Mouse (Mus musculus): ENCODE results near the gene Tusc2.
A peak's percentile ranks its signal among the peaks of the same experiment; 100 is the strongest.
"Not testable (repeated sequence)": the region's sequence is repeated elsewhere in the genome, so short reads cannot be mapped to it uniquely, and the experiment has no call there.

The Tusc2 gene

DNA sequence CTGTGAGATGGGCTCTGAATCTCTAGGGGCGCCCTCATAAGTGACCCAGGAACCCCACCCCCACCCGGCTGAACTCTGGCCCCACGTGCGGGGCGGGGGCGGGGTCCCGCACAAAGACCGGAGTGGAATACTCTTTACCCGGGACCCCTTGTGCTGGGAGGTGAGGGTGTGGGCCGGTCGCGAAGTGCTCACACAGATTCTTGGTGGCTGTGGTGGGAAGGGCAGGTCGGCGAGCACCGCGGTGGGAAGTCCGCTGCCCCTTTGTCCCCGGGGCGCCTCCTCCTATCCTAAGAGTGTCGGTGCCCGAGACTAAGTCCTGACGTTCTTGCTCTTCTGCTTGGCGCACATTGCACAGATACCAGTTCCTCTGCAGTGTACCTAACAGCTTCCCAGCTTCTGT lies 6.2 kb downstream of the Tusc2 start:
- no peak for DNase-seq

DNA sequence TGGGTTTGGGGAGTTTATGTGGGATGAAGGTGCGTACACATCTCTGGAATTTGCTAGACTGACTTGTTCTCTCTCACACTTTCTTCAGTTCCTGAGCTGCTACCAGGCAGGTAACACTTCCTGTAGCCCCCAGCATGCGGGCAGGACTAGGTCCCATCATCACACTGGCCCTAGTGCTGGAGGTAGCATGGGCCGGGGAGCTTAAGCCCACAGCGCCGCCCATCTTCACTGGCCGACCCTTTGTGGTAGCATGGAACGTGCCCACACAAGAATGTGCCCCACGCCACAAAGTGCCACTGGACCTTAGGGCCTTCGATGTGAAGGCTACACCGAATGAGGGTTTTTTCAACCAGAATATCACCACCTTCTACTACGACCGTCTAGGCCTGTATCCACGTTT lies 7.0 kb downstream of the Tusc2 start:
- no peak for DNase-seq

DNA sequence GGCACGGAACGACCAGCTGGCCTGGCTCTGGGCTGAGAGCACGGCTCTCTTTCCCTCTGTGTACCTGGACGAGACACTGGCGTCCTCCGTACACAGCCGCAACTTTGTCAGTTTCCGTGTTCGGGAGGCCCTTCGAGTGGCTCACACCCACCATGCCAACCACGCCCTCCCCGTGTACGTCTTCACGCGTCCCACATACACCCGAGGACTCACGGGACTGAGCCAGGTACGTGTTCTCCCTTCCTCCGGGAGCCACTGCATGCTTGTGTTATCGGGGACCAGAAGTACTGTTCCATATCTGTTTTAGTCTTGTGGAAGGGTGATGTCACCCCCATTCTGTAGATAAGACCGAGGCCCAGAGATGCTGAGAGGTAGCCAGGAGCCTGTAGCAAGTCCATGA lies 7.8 kb downstream of the Tusc2 start:
- no peak for DNase-seq

DNA sequence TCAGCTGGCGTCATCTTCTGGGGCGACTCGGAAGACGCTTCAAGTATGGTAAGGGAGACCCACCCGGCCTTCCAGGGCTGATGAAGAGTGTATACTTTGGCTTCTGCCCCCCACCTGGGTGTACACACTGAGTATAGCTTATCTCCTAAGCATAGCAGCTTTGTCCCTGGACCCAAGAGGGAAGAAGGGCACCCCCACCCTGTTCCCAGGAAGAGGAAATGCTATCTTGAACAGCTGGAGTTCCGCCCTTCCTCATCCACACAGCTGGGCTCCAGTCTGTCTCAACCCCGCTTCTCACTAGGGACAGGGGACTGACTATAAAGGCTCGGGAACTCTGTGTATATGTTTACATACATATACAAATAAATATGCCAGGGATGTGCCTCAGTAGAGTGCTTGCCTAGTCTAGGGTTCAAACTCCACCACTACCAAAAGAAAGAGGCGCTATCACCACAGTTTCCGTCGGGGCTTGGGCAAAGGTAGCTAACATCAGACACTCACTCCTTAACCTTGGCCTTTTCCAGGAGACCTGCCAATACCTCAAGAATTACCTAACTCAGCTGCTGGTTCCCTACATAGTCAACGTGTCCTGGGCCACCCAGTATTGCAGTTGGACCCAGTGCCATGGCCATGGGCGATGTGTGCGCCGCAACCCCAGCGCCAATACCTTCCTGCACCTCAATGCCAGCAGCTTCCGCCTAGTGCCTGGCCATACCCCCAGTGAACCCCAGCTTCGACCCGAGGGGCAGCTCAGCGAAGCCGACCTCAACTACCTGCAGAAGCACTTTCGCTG lies 8.7 kb downstream of the Tusc2 start:
- DNase-seq = peak; percentile 5

DNA sequence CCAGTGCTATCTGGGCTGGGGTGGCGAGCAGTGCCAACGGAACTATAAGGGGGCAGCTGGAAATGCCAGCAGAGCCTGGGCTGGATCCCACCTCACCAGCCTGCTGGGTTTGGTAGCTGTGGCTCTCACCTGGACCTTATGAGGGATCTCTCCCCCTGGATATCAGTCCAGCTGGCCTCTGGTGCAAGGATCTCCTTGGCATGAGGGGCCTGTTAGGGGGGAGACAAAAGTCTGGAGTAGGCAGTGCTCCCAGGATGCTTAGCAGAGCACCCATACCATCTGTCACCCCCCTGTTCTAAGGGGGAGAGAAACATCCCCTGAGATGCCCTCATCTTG lies 9.2 kb downstream of the Tusc2 start:
- DNase-seq = no peak

DNA sequence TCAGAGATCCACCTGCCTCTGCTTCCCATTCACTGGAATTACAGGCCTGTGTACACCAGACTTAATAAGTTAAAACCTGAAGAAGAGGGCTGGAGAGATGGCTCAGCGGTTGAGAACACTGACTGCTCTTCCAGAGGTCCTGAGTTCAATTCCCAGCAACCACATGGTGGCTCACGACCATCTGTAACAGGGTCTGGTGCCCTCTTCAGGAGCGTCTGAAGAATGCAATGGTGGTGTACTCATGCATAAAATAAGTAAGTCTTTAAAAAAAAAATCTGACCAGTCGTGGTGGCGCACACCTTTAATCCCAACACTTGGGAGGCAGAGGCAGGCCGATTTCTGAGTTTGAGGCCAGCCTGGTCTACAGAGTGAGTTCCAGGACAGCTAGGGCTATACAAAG lies 10.7 kb downstream of the Tusc2 start:
- not testable (repeated sequence) for DNase-seq

DNA sequence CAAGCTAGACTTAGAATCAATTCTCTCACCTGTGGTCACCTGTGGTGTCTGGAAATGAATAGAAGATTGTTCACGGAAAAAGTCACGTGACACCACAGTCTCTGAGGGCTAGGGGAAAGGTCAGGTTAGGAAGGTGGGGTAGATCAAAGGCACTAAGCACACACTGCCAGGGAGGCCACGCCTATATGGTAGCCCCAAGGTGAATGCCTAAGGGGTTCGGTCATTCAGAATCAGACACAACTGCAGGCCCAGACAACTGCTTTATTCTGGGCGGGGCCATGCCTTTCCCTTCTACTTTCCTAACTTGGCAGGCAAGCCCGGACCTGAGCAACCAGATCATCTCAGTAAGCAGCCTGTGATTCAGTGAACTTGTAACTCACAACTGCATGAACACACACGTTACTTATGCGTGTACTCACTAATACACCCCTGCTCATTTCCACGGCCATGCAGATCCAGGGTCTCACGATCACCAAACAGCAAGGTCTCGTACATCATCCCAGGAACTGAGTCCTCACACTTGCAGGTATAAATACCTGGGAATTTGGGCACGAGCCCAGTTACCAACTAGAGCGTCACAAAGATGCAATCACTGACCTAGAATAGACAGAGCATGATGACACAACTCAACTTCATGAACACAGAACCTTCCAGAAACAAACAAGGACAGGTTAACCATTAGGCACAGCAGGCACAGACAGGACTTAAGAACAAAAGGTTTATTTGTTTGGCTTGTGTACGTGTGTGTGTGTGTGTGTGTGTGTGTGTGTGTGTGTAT lies 12.7 kb downstream of the Tusc2 start:
- DNase-seq = no peak

DNA sequence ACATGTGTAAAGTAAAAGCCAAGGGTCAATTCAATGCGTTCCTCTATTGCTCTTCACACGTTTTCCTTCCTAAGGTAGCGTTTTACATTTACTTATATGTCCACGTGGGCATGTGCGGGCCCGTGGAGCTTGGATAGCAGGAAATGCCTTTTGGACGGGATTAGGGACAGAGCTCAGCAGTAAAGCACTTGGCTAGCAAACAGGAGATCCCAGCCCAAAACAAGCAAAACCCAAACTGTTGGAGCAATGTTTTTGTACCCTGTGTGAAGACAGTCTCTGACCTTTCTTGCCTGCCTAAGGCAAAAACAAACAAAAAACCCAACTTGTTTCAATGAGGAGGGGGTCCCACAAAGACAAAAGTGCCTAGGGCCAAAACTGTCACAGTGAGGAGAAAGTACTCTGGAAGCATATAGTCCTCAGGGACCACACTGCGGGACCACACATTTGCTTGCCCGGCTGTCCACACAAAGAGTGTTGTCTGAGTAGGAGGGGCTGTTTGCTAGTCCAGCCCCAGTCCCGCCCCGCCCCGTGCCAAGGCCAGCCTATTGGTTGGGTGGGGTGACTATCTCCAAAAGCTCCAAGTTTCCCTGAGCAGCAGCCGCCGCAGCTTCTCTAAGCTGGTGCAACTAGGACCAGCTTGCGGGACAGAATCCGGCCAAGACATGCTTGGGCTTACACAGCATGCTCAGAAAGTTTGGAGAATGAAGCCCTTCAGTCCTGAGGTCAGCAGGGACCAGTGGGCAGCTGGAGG lies 13.5 kb downstream of the Tusc2 start, which contains the start of gene Hyal1:
TSS of gene Hyal1 (plus strand) at position 571 of the 751 bp plus-strand sequence.
- DNase-seq = peak; percentile 54

DNA sequence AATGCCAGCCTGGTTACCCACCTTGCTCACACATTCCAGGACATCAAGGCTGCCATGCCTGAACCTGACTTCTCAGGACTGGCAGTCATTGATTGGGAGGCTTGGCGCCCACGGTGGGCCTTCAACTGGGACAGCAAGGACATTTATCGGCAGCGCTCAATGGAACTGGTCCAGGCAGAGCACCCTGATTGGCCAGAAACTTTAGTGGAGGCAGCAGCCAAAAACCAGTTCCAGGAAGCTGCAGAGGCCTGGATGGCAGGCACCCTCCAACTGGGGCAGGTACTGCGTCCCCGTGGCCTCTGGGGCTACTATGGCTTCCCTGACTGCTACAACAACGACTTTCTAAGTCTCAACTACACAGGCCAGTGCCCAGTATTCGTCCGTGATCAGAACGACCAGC lies 14.8 kb downstream of the Tusc2 start:
- no peak for DNase-seq

DNA sequence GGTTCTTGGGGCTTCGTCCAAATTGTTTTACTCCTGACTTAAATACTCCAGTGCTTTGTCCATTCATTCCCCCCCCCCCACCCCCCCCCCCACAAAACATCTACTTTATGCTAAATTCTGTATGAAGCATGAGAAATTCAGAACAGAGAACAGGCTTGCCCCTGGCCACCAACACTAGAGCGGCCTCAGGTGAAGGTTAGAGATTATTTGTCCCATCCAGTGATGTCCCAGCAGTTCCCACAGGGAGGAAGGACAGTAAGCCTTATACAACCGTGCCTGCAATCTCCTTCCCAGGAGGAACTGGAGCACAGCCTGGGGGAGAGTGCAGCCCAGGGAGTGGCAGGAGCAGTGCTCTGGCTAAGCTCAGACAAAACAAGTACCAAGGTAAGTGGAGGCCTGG lies 15.5 kb downstream of the Tusc2 start, which contains the start of gene Naa80:
TSS of gene Naa80 (plus strand) at position 301 of the 400 bp plus-strand sequence.
- no peak for DNase-seq

DNA sequence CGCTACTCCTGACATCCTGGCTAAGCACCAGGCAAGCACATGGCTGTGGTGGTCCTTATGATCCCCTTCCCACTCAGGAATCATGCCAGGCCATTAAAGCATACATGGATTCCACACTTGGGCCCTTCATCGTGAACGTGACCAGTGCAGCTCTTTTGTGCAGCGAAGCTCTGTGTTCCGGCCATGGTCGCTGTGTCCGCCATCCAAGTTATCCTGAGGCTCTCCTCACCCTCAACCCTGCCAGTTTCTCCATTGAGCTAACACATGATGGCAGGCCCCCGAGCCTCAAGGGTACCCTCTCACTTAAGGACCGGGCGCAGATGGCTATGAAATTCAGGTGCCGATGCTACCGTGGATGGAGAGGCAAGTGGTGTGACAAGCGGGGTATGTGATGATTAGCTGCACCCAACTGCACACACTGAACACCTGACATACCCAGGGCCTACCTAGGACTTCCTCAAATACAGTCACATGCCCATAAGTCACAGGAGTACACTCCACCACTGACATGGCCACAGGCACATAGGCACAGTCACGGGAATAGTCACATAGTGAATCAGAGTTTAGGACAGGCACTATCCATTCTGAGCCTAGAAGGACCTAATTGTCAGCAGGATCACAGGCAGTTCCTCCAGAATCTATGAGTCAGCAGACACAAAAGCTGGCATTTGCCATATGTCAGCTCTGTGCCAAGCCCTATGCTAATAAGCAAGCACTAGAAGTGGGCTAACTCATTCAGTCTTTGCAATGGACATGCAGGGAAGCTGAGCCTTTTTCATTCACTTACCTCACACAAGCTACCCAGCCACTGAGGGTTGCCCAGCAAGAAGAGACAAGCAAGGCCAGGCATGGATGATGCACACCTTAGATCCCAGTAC lies 16.2 kb downstream of the Tusc2 start:
- DNase-seq = no peak

DNA sequence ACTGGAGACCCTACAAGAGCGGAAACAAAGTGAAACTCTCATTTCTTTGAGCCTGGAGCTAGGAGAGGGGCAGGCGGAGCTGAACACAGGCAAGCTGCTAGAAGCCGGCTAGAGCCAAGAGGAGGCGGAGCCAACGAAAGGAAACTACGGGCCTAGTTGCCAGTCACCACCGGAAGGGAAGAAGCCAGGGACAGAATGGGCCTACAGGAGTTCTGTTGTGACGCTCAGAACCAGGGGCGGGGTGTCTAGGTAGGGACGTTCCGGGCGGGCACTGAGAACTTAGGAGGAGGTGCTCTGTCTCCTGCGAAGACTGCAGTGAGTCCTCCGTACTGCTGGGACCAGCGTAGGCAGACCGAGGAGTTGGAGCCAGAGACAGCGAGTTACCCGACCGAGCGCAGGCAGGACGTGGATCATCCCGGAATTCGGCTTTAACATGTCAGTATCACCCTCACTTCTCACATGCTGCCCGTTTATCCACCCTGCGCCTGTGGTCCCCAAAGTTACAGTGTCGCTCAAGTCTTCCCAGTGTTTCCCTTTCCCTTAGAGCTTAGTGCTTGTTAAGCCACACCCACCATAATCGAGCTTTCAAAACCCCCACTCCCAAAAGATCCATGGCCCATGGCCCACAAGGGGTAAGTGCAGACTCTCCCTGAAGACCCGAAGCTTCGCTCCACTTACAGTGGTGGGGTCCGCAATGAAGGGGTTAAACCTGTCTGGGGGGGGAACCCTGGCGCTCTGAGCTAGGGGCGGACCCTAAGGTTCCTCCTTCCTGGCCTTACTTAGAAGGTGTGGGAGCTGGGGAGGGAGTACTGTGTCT lies 17.7 kb downstream of the Tusc2 start, which contains the start of gene Hyal3:
TSS of gene Hyal3 (plus strand) at position 318 of the 817 bp plus-strand sequence.
- peak; percentile 75 for DNase-seq

DNA sequence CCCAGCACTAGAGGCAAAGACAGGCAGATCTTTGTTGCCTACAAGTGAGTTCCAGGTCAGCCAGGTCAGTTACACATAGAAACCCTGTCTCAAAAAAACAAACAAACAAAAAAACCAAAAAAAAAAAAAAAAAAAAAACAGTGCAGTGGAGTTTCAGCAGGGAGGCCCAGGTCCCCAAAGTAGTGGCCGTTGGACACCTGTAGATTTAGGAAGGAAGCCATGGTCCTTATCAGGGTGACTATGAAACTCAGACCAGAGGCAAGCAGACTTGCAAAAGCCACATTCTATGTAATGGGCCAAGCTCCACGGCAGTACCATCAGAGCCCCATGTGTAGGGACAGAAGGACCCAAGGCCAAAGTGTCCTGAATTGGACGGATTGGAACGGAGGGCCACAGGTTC lies 18.5 kb downstream of the Tusc2 start:
- DNase-seq = no peak

DNA sequence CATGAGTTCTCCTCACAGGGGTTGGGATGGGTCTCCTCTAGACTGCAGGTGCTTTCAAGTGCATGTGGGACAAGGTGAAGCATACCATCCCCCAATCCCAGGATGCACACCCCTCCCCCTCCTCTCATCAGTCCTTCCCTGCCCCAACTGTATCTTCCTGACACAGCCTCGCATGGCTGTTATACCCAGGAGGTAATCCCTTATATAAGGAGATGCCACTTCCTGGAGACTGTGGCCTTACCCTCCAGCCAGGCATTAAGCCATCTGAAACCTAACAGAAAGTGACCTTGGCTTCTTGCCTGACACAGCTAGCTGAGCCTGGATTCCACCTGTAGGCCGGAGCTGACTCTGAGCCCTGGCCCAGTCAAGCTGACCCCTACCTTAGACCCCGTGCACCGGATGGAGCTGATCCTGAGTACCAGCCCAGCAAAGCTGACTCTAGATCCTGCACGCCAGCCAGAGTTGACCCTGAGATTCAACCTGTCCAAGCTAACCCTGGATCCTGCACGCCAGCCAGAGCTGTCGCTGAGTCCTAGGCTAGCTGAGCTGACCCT lies 19.5 kb downstream of the Tusc2 start:
- DNase-seq = no peak

DNA sequence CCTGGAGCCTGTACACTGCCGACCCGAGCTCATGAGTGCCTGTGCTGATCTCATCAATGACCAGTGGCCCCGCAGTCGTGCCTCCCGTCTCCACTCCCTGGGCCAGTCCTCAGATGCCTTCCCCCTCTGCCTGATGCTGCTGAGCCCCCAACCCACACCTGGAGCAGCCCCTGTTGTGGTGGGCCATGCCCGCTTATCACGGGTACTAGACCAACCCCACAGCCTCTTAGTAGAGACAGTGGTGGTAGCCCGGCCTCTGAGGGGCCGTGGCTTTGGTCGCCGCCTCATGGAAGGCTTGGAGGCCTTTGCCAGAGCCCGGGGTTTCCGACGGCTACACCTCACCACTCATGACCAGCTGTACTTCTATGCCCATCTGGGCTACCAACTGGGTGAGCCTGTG lies 20.1 kb downstream of the Tusc2 start:
- DNase-seq = no peak

DNA sequence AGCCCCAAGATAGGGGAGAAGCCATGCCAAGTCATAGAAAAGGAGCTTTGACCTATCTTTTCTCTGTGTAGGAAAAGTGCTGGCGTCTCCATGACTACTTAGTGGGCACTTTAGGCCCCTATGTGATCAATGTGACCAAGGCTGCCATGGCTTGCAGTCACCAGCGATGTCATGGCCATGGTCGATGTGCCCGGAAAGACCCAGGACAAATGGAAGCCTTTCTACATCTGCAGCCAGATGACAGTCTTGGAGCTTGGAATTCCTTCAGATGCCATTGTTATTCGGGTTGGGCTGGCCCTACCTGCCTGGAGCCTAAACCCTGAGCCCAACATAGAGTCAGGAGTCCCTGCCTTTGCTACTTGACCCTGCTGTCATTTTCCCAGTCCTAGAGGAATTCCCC lies 23.4 kb downstream of the Tusc2 start:
- DNase-seq = no peak

DNA sequence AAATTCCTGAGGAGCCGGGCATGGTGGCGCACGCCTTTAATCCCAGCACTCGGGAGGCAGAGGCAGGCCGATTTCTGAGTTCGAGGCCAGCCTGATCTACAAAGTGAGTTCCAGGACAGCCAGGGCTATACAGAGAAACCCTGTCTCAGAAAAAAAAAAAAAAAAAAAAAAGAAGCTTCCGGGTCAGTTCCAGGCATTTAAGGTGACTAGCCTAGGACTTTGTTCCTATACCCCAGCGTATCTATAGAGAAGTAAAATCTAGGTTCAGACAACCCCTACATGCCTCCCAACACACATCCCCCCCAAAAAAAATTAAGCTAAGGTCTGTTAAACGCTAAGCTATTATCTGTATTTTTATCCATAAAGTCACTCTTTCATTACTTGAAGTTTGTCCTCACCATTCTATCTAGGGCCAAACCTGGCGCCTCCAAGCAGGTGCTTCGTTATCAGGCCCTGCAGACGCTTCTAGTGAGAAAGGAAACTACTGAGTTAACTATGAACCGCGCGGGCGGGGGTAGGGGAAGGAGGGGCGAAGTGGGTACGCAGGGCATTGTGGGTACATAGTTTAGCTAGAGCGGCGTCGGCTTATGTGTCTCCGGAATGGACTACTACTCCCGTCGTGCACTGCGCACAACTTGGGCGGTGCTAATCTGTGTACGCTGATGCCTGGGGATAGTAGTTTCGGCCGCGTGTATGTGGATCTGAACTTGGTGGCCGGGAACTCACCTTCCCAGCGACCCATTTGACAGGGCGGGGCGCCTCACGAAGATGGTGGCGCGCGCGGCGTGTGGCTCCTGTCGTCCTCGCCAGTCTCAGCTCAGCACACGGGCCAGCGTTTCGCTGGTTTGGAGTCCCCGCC lies 24.1 kb downstream of the Tusc2 start, which contains the start of gene Ifrd2:
TSS of gene Ifrd2 (plus strand) at position 669 of the 859 bp plus-strand sequence.
- DNase-seq = peak; percentile 94

DNA sequence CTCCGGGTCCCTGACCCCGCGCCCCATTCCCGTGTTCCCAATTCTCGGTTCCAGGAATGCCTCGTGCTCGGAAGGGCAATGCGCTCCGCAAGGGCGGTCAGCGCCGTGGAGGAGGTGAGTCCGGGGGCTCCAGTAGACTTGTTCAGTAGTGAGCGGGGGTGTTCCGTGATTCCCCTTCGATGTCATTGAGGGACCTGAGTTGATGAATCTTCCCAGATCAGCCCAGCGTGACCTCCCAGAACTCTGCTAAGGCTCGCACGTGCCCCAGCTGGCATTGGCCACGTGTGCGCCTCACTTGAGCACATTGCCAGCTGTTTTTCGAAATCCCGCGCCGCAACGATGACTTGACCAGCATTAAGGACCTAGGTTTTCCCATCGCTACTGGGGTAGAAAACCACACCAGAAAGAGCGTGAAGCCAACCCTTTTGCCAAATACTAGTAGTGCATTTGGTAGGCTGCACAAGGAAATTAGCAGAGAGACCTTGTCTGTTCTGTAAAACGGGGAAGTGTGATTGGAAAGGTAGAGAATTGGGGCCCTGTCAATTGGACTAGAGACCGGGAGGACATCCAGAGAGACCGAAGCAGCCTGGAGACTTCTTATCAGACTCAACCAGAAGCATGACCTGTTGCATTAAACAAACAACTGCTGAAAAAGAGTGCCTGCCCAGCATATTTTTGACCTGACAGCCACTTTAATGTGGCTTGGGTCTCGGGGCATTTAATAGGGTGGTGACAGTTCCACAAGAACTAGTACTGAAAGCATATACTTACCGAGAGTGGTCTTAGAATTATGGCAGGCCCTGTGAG lies 25.0 kb downstream of the Tusc2 start:
- DNase-seq = peak; percentile 62
